ENCODE assay signal across 9 mouse cellular contexts in genomic region chr14:34500309-34500708, GRCm38 (mm10). TPM values are rescaled to one million over a fixed set of nuclear protein-coding genes. Genes with fewer than 3 reads are reported as not detected.
DNase-seq lines count a peak whose midpoint lies in the region; ATAC-seq lines count a peak whose summit lies in the region.
"Had no signal": no experiment of that assay in that cellular context is flagged by ENCODE, and none has a peak within 500 bp of the region (broad histone marks: within the 10 kb centered on the region; RNA-seq: fewer than 3 reads in every experiment).

No protein-coding gene starts in this region.

- H3K9ac ChIP-seq in kidney, embryonic 15.5 days, result 0 out of 2 replicates have a peak overlapping the region, but pooled peaks have one; percentile 7
- no peak overlapping the region for H3K9ac ChIP-seq in embryonic facial prominence, embryonic 15.5 days
- no peak overlapping the region for H3K9ac ChIP-seq in neural tube, embryonic 14.5 days (replicated peaks; ENCODE audit: low read depth, low read length)

- no peaks in the 10 kb centered on the region for H3K9me3 ChIP-seq in kidney, embryonic 15.5 days (replicated peaks)
- no peaks in the 10 kb centered on the region for H3K9me3 ChIP-seq in embryonic facial prominence, embryonic 15.5 days (replicated peaks)
- no peaks in the 10 kb centered on the region for H3K9me3 ChIP-seq in neural tube, embryonic 14.5 days (ENCODE audit: control insufficient read depth, low read length)

- H3K4me1 ChIP-seq in kidney, embryonic 15.5 days, result peaks cover 39% of the 10 kb centered on the region
- H3K4me1 ChIP-seq in embryonic facial prominence, embryonic 15.5 days, result peaks cover 50% of the 10 kb centered on the region
- peaks cover 23% of the 10 kb centered on the region; the same call in 1 of the 2 replicates for H3K4me1 ChIP-seq in neural tube, embryonic 14.5 days (ENCODE audit: control insufficient read depth, insufficient read depth, low read length)

- peak overlapping the region; percentile 93 for H3K4me3 ChIP-seq in kidney, embryonic 15.5 days (replicated peaks)
- H3K4me3 ChIP-seq in embryonic facial prominence, embryonic 15.5 days (replicated peaks), result peak overlapping the region; percentile 86
- H3K4me3 ChIP-seq in neural tube, embryonic 14.5 days (ENCODE audit: low read depth, low read length), result peak overlapping the region; percentile 88; the same call in 1 of the 2 replicates

- ATAC-seq in kidney, embryonic 15.5 days (replicated peaks; ENCODE audit: low FRiP score), result no peak
- ATAC-seq in embryonic facial prominence, embryonic 15.5 days (ENCODE audit: insufficient number of reproducible peaks, low FRiP score, low TSS enrichment, low read depth), result no peak
- ATAC-seq in neural tube, embryonic 14.5 days (ENCODE audit: low read depth), result no peak
- no peak for ATAC-seq in inflammation-experienced regulatory T-cells, adult 6 months

- H3K27ac ChIP-seq in kidney, embryonic 15.5 days, result no peak overlapping the region
- H3K27ac ChIP-seq in embryonic facial prominence, embryonic 15.5 days (replicated peaks), result no peak overlapping the region
- no peak overlapping the region for H3K27ac ChIP-seq in neural tube, embryonic 14.5 days (ENCODE audit: low read depth, low read length)

- H3K36me3 ChIP-seq in kidney, embryonic 15.5 days, result no peaks in the 10 kb centered on the region
- no peaks in the 10 kb centered on the region for H3K36me3 ChIP-seq in embryonic facial prominence, embryonic 15.5 days
- H3K36me3 ChIP-seq in neural tube, embryonic 14.5 days (ENCODE audit: control insufficient read depth, insufficient read depth, low read length), result no peaks in the 10 kb centered on the region

- no peak for DNase-seq in kidney, adult 18-20 months
- peak; percentile 13 for DNase-seq in induced T-regulatory cell, adult 2 months (ENCODE audit: low read depth)
- DNase-seq in right cerebral cortex, postnatal 4 days, result no peak
- no peak for DNase-seq in layer of hippocampus, adult 11-12 months (ENCODE audit: low spot score)
- DNase-seq: cerebellum, postnatal 36 days had no signal

- H3K27me3 ChIP-seq in kidney, embryonic 15.5 days, result 0 out of 2 replicates have a peak, but pooled peaks cover 4% of the 10 kb centered on the region
- H3K27me3 ChIP-seq in embryonic facial prominence, embryonic 15.5 days, result no peaks in the 10 kb centered on the region
- H3K27me3 ChIP-seq in neural tube, embryonic 14.5 days (ENCODE audit: control insufficient read depth, insufficient read depth, low read length), result no peaks in the 10 kb centered on the region

- peak overlapping the region; percentile 68 for H3K4me2 ChIP-seq in kidney, embryonic 15.5 days
- H3K4me2 ChIP-seq in embryonic facial prominence, embryonic 15.5 days (replicated peaks), result peak overlapping the region; percentile 51
- peak overlapping the region; percentile 59 for H3K4me2 ChIP-seq in neural tube, embryonic 14.5 days (ENCODE audit: low read depth, low read length)

- 9% methylated on average over 4 of the region's 4 CpGs for WGBS in kidney, embryonic 15.5 days
- 9% methylated on average over 4 of the region's 4 CpGs for WGBS in embryonic facial prominence, embryonic 15.5 days
- WGBS in neural tube, embryonic 14.5 days, result 6% methylated on average over 4 of the region's 4 CpGs

RNA-seq across cellular contexts. Expression of gene Bmpr1a, which starts 2.8 kb away (rescaled TPM):
- 47.3 and 47.7 TPM in 2 replicates for polyA plus RNA-seq in kidney, embryonic 15.5 days (2015; fragmentation: Nextera tagmentation; extraction: Ambion mirVana)
- polyA plus RNA-seq in embryonic facial prominence, embryonic 15.5 days (2015; fragmentation: Nextera tagmentation; extraction: Ambion mirVana), result 51.0 and 54.2 TPM in 2 replicates
- 26.9 and 29.1 TPM in 2 replicates for polyA plus RNA-seq in neural tube, embryonic 14.5 days (2014; fragmentation: Nextera tagmentation; extraction: Ambion mirVana)
- polyA plus RNA-seq in inflammation-experienced regulatory T-cells, adult 6 months (2017; shearing (Covaris generic)), result under 1 TPM; 0.36 to 0.40 (median 0.40) TPM

RNA-seq across cellular contexts. Expression of gene 9230112D13Rik, which starts 22.3 kb away (rescaled TPM):
- not detected in 2 replicates for polyA plus RNA-seq in kidney, embryonic 15.5 days (2015; fragmentation: Nextera tagmentation; extraction: Ambion mirVana)
- not detected in 2 replicates for polyA plus RNA-seq in embryonic facial prominence, embryonic 15.5 days (2015; fragmentation: Nextera tagmentation; extraction: Ambion mirVana)
- polyA plus RNA-seq in neural tube, embryonic 14.5 days (2014; fragmentation: Nextera tagmentation; extraction: Ambion mirVana), result not detected in 2 replicates
- not detected for polyA plus RNA-seq in inflammation-experienced regulatory T-cells, adult 6 months (2017; shearing (Covaris generic))

Comparison
In these comparisons a context has a peak if more than half of its experiments do, and no peak if none do; other contexts are left out.
1. RNA of gene Bmpr1a, which starts 2.8 kb away (polyA plus RNA-seq): 51.0 to 54.2 TPM in embryonic facial prominence, embryonic 15.5 days, 47.3 to 47.7 TPM in kidney, embryonic 15.5 days and 26.9 to 29.1 TPM in neural tube, embryonic 14.5 days; 0.36 to 0.40 TPM in inflammation-experienced regulatory T-cells, adult 6 months; every median in the first group is over 10 times any median in the second.
2. Peak in every context shown above with its lines, with median percentiles within 50 percentile points of each other: H3K4me2 ChIP-seq and H3K4me3 ChIP-seq.